Mouse (Mus musculus) embryonic facial prominence, embryonic 12.5 days (tissue): Measurements from ENCODE around the gene Lrrc40. TPM values are rescaled to one million over a fixed set of nuclear protein-coding genes. Genes with fewer than 3 reads are reported as not detected.
"Not testable (repeated sequence)": the region's sequence is repeated elsewhere in the genome, so short reads cannot be mapped to it uniquely, and the experiment has no call there.

Source experiments
- ATAC-seq: fragments of 200-750 bp; cut with Nextera tagmentation; 2 replicates; pipeline ENCODE4 v1.8.0; 2017; ENCODE audit not compliant: insufficient number of reproducible peaks, insufficient read depth, low FRiP score, low TSS enrichment
- H3K27ac ChIP-seq: fragments of 300-500 bp; sonication (generic); 2 replicates; pipeline ENCODE4 v1.5.1; 2016; ENCODE audit warnings: mild to moderate bottlenecking
- H3K27me3 ChIP-seq: fragments of 300-500 bp; sonication (generic); 2 replicates; pipeline ENCODE4 v1.6.1; 2016; ENCODE audit warnings: mild to moderate bottlenecking, moderate library complexity
- H3K36me3 ChIP-seq: fragments of 300-500 bp; sonication (generic); 2 replicates; pipeline ENCODE4 v1.6.1; 2016; ENCODE audit warnings: mild to moderate bottlenecking
- H3K4me1 ChIP-seq: fragments of 300-500 bp; sonication (generic); 2 replicates; pipeline ENCODE4 v1.6.1; 2016
- H3K4me2 ChIP-seq: fragments of 300-500 bp; sonication (generic); replicated peaks from 2 replicates; pipeline ENCODE4 v1.6.1; 2016; ENCODE audit warnings: mild to moderate bottlenecking, moderate library complexity
- H3K4me3 ChIP-seq: fragments of 300-500 bp; sonication (generic); 2 replicates; pipeline ENCODE4 v1.5.1; 2016; ENCODE audit warnings: mild to moderate bottlenecking
- H3K9ac ChIP-seq: fragments of 300-500 bp; sonication (generic); 2 replicates; pipeline ENCODE4 v1.6.1; 2016; ENCODE audit warnings: mild to moderate bottlenecking, moderate library complexity
- H3K9me3 ChIP-seq: fragments of 300-500 bp; sonication (generic); 2 replicates; pipeline ENCODE4 v1.6.1; 2016; ENCODE audit warnings: mild to moderate bottlenecking, moderate library complexity
- WGBS: fragments of 180-500 bp; shearing (Covaris S2); methylation state at CpG from one replicate; pipeline ENCODE4 v1.1.7; 2016; 5-methylcytosine and 5-hydroxymethylcytosine counted together
- polyA plus RNA-seq: library from polyadenylated mRNA; unstranded; fragments of >200 nt; fragmentation: Nextera tagmentation; extraction: Ambion mirVana; gene quantifications from 2 replicates; pipeline ENCODE4 v1.2.1, GENCODE M21; 2016

Lrrc40 gene
- polyA plus RNA-seq, 1 experiment from 2014 or later: 70.8 TPM

DNA sequence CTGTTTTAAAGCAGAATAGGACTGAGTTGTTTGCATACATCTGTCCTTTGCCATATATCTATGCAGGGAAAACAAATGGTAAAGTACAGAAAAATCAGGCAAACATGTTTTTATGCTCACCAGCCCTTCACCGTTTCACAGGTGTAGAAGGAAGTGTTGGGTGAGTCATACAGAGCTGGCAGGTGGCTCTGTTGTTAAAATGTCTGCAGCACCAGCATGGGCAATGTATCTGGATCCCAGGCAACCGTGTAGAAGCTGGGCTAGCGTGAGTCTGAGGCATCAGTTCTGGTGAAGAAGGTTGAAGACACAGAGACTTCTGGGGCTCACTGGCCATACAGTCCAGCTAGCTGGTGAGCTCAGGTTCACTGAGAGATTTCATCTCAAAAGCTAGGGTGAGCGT lies 57.5 kb downstream of the Lrrc40 start:
- Histone ChIP-seq H3K4me2 (no peak overlapping the region), H3K36me3 (no peaks in the 10 kb centered on the region), H3K27me3 (no peaks in the 10 kb centered on the region), H3K4me1 (no peaks in the 10 kb centered on the region), H3K4me3 (no peak overlapping the region), H3K27ac (no peak overlapping the region), H3K9me3 (no peaks in the 10 kb centered on the region), H3K9ac (no peak overlapping the region)
- 78% methylated on average over 4 of the region's 4 CpGs for WGBS
- ATAC-seq: no peak

GRCm38 (mm10) chr3:158102043-158102442 lies 65.6 kb downstream of the Lrrc40 start:
- H3K4me3 ChIP-seq, H3K9me3 ChIP-seq, ATAC-seq, H3K4me1 ChIP-seq, H3K9ac ChIP-seq, H3K4me2 ChIP-seq, H3K36me3 ChIP-seq, H3K27me3 ChIP-seq, H3K27ac ChIP-seq: not testable (repeated sequence)
- WGBS: 94% methylated on average over 9 of the region's 10 CpGs

GRCm38 (mm10) chr3:158102530-158102929 lies 66.1 kb downstream of the Lrrc40 start:
- not testable (repeated sequence) for H3K27me3 ChIP-seq, H3K27ac ChIP-seq, H3K9ac ChIP-seq, H3K4me2 ChIP-seq, ATAC-seq, H3K36me3 ChIP-seq, H3K9me3 ChIP-seq, H3K4me1 ChIP-seq, H3K4me3 ChIP-seq
- 76% methylated on average over 1 of the region's 1 CpGs for WGBS

GRCm38 (mm10) chr3:158103467-158103866 lies 67.0 kb downstream of the Lrrc40 start:
- no peak overlapping the region for H3K27ac ChIP-seq
- 72% methylated on average over 2 of the region's 2 CpGs for WGBS

DNA sequence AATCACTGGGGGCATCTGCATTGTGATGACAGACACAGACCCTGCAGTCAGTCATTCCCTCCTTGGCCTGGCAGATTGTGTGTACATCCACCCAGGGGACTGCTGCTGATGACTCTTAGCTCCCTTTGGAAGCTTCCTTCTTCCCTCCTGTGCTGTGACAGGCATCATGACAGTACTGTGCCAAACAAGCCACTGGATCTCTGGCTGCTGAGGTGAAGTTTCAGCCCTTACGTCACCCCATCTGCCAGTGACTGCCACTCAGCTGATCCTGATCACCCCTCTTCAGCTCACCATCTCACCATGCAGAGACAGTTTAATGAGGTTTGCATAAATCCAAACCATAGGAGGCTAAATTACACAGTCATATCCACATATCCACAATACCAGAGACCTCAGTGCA lies 68.8 kb downstream of the Lrrc40 start:
- no peak for ATAC-seq
- Histone ChIP-seq H3K4me1 (no peaks in the 10 kb centered on the region), H3K4me2 (no peak overlapping the region), H3K4me3 (no peak overlapping the region), H3K36me3 (no peaks in the 10 kb centered on the region), H3K9ac (no peak overlapping the region), H3K27ac (no peak overlapping the region), H3K9me3 (no peaks in the 10 kb centered on the region), H3K27me3 (no peaks in the 10 kb centered on the region)
- WGBS: 67% methylated on average over 1 of the region's 1 CpGs

More at GRCm38 (mm10) chr3:158103467-158103866, 67.0 kb downstream of the Lrrc40 start:
- Histone ChIP-seq H3K9ac (no peak overlapping the region), H3K9me3 (no peaks in the 10 kb centered on the region), H3K36me3 (no peaks in the 10 kb centered on the region), H3K4me1 (no peaks in the 10 kb centered on the region), H3K4me3 (no peak overlapping the region), H3K4me2 (no peak overlapping the region), H3K27me3 (no peaks in the 10 kb centered on the region)
- no peak for ATAC-seq

Other genes starting within 250 kb of the Lrrc40 start
- 15.3 TPM in 2 replicates for gene Cth, start 111.6 kb upstream of the Lrrc40 start, polyA plus RNA-seq
- 20.3 and 22.6 TPM in 2 replicates for gene Ankrd13c, start 89.4 kb upstream of the Lrrc40 start, polyA plus RNA-seq
- gene Srsf11, start within 50 bp of the Lrrc40 start, polyA plus RNA-seq: 356 and 381 TPM in 2 replicates